20 mouse cellular contexts compared by ENCODE assay signal in genomic region chr7:73356901-73357300, GRCm38 (mm10). TPM values are rescaled to one million over a fixed set of nuclear protein-coding genes. Genes with fewer than 3 reads are reported as not detected.
"Had no signal": no experiment of that assay in that cellular context is flagged by ENCODE, and none has a peak within 500 bp of the region (broad histone marks: within the 10 kb centered on the region; RNA-seq: fewer than 3 reads in every experiment).

No protein-coding gene starts in this region.

- H3K4me2 ChIP-seq: kidney, embryonic 15.5 days; liver, embryonic 13.5 days; midbrain, embryonic 11.5 days; neural tube, embryonic 13.5 days had no signal

- H3K9me3 ChIP-seq: kidney, embryonic 15.5 days; liver, embryonic 13.5 days; neural tube, embryonic 13.5 days had no signal

- H3K4me1 ChIP-seq: kidney, embryonic 15.5 days; liver, embryonic 13.5 days had no signal

- DNase-seq: kidney, adult 8-10 months; kidney, postnatal 10 days; kidney, postnatal 36 days; liver, embryonic 13.5 days; lung, adult 2 months; lung, postnatal 14 days; lung, postnatal 4 days; midbrain, embryonic 14.5 days; retina, postnatal 1 day; right cerebral cortex, postnatal 25 days; thymus, adult 2 months; thymus, postnatal 14 days; thymus, postnatal 4 days had no signal

- H3K4me3 ChIP-seq: kidney, embryonic 15.5 days; liver, embryonic 13.5 days; neural tube, embryonic 13.5 days had no signal

- H3K27ac ChIP-seq: kidney, embryonic 15.5 days; liver, embryonic 13.5 days; neural tube, embryonic 13.5 days; stomach, postnatal 0 days had no signal

- H3K36me3 ChIP-seq: kidney, embryonic 15.5 days; liver, embryonic 13.5 days; neural tube, embryonic 13.5 days had no signal

- H3K27me3 ChIP-seq: kidney, embryonic 15.5 days; liver, embryonic 13.5 days; neural tube, embryonic 13.5 days had no signal

- H3K9ac ChIP-seq: kidney, embryonic 15.5 days; liver, embryonic 13.5 days; neural tube, embryonic 13.5 days had no signal

RNA-seq across cellular contexts. Expression of gene Rgma, which starts 18.4 kb away (rescaled TPM):
- total RNA-seq: megakaryocyte progenitor cell, adult 5-6 weeks; megakaryocyte-erythroid progenitor cell, adult 5-6 weeks; neutrophil, adult 5-6 weeks had no signal
